Mouse (Mus musculus) frontal cortex, adult 2 months (tissue): ENCODE data around the gene Oaz2. TPM values are rescaled to one million over a fixed set of nuclear protein-coding genes. Genes with fewer than 3 reads are reported as not detected.

Experiments
- DNase-seq, 2 experiments: peaks; one replicate each; pipeline ENCODE4 v3.0.0; 2022; ENCODE audit warnings: low spot score in 1 of 2; ENCODE audit errors: extremely low spot score in 1 of 2
- polyA plus RNA-seq: library from polyadenylated mRNA; depleted of rRNA; stranded (reverse); fragments of >200 nt; gene quantifications from 2 replicates; pipeline ENCODE4 v1.2.3, GENCODE M21; 2012; rRNA removed

The Oaz2 gene
- 220 and 229 TPM in 2 replicates for polyA plus RNA-seq

DNA sequence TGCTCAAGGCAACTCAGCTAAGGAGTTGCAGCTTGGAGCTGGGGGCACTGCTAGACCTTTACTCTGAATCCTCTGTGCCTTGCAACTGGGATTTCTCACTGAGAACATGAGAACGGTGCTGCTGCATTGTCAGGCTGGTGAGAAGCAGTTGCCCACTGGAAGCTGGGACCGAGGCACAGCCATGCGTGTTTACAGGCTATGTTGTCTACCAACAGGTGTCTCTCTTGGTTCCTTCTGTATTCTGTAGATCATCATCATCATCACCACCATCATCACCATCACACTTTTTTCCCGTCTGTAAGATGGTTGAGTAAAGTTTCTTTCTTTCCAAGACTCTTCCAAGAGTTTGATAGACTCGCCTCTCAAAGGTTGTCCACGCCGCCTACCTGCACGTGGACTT is at the start of gene Oaz2:
Gene Oaz2, plus strand, starts transcription at position 301 of the 400 bp plus-strand sequence.
- DNase-seq = no peak

DNA sequence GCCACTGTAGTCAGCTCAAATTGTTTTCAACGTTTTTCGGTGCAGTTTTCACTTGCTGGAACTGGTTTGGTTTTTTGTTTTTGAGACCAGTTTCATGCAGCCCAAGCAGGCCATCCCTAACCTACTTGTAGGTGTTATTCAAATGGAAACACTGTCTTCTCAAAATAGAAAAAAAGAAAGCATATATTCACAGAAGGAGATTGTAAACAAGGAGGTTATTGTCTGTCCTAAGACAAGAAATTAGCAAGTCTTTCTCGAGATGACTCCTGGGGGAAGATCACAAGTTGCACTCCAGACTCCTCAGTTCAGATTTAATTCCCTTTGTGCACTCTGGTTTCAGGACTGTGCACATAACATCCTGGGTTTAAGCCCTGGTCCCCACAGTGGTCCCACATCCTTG is 48.5 kb upstream of the Oaz2 start:
- DNase-seq = no peak

DNA sequence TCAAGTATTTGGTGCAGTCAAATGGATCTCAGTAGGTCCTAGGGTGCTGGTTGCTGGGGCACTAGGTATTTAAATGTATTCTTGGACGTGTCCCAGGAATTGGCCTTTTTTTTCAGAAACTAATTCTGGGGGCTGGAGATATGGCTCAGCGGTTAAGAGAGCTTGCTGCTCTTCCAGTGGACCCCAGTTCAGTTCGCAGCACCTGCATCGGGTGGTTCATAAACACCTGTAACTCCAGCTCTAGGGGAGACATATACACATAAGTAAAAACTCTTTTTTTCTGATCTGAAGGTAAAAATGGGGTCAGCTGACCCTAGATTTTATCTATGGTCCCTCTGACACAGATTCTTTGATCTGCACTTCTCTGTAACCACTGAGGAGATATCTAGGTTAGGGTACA is 46.6 kb upstream of the Oaz2 start:
- DNase-seq = no peak

GRCm38 (mm10) chr9:65621666-65622065 is 46.1 kb upstream of the Oaz2 start:
- DNase-seq = no peak

DNA sequence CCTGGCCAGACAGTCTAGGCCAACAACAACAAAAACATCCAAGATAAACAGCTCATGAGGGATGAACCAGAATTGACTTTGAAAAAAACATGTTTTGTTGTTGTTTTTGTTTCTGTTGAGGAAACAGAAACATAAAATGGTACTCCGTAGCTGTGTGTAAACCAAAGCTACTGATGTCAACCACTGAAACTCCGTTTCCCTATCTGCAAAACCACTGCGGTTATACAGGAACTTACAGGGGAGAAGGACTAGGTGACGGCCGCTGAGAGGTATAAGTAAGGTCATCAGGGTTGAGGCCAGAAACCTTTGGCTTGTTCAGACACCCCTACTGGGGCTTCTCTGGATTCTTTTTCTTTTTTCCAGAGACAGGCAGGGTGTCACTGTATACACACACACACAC is 45.0 kb upstream of the Oaz2 start:
- no peak for DNase-seq

DNA sequence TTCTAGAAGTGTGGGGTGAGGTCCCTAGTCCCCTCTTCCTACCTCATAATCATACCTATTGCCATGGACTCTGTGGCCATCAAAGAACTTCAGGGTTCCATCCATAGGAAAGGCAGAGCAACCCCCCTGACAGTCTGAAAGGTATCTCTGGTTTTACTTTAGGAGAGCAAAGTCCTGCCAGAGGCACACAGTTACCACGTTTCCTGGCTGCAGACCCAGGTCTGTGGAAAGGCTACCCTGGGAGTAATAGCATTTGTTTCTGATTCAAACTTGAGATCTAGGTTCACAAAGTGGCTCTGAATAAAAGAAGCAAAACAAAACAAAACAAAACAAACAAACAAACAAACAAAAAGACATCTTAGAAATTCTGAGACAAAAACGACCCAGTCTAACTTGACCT is 43.5 kb upstream of the Oaz2 start:
- DNase-seq = no peak

- DNase-seq = no peak
These were observed 38.6 kb upstream of the Oaz2 start, which contains the start of gene Rbpms2 for GRCm38 (mm10) chr9:65629025-65629766. TSS of gene Rbpms2 (plus strand) at chr9:65629648.

- no peak for DNase-seq
These were observed 37.8 kb upstream of the Oaz2 start for GRCm38 (mm10) chr9:65629767-65630630.

- no peak for DNase-seq
These were observed 37.0 kb upstream of the Oaz2 start for GRCm38 (mm10) chr9:65630631-65631353.

DNA sequence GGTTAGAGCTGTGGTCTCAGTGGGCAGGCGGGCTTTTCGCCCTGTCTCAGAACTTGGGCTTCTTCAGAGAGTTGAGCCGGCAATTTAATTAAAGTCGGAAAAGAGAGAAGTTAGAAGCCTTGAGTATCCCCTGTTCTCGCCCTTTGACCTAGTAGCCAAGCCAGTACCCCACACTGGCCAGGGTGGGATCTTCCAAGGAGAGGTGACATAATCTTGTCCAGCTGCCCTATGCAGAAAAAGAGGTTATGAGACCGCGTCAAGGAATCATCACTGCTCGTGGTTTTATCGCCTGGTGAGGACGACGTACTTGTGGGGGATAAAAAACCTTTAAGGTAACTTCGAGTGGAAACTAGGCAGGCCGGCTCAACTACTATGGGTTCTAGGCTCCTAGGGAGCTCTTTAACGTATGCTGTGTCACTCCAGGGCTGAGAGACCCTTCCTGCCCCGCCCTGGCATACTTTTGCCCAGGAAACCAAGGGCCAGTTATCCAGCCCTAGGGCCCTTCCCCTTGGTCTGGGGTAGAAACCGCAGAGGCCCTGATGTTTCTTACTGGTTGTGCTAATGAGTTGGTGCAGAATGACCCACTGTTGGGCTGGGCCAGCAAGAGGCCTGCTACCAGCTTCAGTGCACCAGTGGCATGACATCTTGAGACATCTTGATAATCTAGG is 36.3 kb upstream of the Oaz2 start:
- DNase-seq = no peak

DNA sequence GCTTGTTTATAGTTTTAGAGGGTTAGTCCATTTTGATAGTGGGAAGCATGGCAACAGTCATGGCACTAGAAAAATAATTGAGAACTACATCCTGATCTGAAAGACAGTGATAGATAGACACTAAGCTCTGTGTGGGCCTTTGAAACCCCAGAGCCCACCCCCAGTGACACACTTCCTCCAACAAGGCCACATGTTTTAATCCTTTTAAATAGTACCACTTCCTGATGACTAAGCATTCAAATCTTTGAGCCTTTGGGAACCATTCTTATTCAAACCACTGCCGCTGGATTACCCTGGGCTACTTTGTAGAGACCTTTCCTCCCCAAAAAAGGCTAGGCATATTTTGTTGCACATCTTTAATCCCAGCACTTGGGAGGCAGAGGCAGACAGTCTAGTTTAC is 32.0 kb upstream of the Oaz2 start:
- no peak for DNase-seq

DNA sequence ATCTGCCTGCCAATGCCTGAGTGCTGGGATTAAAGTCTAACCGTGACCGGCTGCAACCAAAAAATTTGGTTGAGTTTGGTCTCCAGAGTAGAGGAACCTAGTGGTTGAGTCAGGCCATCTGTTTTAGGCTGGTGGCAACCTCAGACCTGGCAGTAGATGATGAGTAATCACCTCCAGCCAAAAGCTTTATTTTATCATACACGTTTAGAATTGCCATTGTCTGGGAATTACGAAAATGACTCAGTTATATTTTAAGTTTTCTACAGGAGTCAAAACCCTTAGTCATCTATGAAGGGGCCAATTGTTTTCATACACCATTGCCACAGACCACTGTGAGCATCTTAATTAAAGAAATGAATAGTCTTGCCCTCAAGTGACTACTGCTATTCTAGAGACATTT is 30.9 kb upstream of the Oaz2 start:
- no peak for DNase-seq

DNA sequence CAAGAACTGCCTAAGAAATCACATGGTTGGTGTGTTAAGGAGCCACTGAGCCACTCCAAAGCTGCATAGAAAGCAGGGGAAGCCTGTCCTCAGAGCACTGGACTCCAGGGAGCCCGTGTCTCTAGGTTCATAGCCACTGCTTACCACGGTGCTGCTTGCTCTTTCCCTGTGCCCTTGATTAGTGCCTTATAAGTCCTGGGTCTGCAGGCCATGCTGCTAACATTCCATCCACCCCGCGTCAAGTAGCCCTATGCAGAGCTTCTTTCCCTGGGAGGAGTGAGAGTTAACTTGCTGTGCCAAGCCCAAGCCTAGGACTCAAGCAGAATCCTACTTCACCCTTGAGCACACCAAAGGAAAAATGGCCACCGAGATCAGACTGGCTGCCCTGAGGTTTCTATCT is 28.7 kb upstream of the Oaz2 start:
- DNase-seq = no peak

GRCm38 (mm10) chr9:65640838-65641410 is 26.9 kb upstream of the Oaz2 start:
- DNase-seq = no peak

DNA sequence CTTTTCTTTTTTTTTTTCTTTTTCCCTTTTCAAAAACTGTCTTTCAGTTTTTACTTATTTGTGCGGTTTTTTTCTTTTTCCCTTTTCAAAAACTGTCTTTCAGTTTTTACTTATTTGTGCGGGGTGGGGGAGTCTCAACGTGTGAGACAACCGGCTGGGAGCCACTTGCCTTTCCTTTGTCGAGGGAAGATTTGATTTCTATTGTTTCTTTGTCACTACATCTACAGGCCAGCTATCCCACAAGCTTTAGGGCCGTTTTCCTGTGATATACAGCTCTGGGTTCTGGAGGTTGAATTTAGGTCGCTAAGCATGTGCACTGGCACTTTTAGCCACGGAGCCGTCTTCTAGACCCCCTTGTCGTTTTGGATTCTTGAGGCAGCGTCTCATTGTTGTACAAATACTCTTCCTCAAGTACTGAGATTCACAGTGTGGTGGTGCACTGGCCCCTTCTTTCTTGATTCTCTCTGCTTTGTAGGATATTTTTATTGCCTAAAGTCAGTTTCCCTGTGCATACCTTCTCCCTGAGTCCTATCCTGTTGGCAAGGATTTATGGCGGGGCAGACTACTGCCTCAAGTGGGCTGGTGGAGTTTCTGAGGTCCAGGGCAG is 26.3 kb upstream of the Oaz2 start:
- no peak for DNase-seq

DNA sequence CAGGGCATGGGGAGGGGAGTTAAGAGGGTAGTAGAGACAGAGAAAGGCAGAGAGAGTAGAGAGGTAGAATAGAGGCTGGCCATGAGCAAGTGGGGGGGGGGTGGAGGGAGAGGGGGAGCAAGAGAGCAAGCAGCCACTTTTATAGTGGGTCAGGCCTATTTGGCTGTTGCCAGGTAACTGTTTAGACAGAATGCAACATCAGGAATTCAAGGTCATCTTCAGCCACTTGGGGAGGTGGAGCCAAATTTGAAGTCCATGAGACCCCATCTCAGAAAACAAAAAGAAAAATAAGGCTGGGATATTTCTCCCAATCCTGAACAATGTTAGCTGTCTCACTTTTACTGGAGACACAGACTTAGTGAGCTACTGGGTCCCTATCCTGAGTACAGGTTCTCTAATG is 25.3 kb upstream of the Oaz2 start:
- DNase-seq = no peak

DNA sequence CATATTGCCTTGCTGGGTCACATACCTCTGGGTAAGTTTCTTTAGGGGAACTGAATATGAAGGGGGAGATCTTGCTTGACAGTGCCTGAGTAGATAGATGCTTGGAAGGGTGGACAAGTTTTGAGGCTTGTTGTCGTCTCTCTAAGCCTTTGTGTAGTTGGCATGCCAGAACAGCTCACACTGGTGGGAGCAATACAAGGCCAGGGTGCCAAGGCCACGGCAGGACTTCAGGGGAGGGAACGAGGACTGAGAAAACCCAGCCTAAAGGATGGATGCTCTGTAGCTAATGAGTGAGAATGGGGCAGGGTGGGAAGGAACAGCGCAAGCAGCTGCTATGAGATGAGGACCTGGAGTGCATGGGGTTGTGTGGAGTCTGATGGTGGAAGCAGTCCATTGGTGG is 22.8 kb upstream of the Oaz2 start:
- DNase-seq = no peak

GRCm38 (mm10) chr9:65645984-65646383 is 21.8 kb upstream of the Oaz2 start:
- DNase-seq = no peak

DNA sequence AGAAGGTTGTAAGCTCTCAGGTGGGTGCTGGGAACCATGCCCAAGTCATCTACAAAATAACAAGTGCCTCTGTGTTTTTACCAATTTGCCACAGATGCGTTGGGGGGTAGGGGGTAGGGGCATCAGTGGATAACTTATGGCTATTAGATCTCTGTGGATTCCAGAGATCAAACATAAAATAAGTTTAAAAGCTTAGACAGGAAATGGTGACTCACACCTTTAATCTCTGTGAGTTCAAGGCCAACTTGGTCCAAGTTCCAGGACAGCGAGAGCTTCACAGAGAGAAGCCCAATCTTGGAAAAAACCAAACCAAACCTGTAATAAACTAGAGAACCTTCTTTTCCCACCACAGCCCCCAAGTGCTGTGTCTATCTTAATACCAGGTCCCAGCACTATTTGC is 21.0 kb upstream of the Oaz2 start:
- DNase-seq = no peak

- DNase-seq = no peak
These were observed 19.1 kb upstream of the Oaz2 start for GRCm38 (mm10) chr9:65648730-65649129.
